Mouse (Mus musculus) heart, postnatal 25 days (tissue): ENCODE results near the gene Gpatch3. TPM values are rescaled to one million over a fixed set of nuclear protein-coding genes. Genes with fewer than 3 reads are reported as not detected.

Source experiments
- microRNA-seq: library from miRNA; unstranded; fragments of <30 nt; microRNA quantifications from one replicate; pipeline ENCODE4 v1.2.0, GENCODE M21; 2022
- total RNA-seq, 2 experiments: library from RNA; stranded (reverse); gene quantifications; 2 replicates each; pipeline ENCODE4 v1.2.3; 2021

The Gpatch3 gene
- total RNA-seq, 2 experiments from 2014 or later = 4.7 to 5.3 TPM

Small RNAs within 50 kb of the gene (microRNA-seq; reads per million reads assigned to microRNA genes)
- gene Gm23158 = not detected

Other genes with a start within 250 kb of the Gpatch3 start
- 10 to 100 TPM; 81.2 to 82.7 TPM for gene Wdtc1, start 221.3 kb upstream of the Gpatch3 start, total RNA-seq
- 10 to 100 TPM; 16.3 to 20.0 TPM for gene Slc9a1, start 205.0 kb upstream of the Gpatch3 start, total RNA-seq
- 1 to 10 TPM; 2.5 to 4.0 TPM for gene Tent5b, start 94.6 kb upstream of the Gpatch3 start, total RNA-seq
- gene Trnp1, start 76.2 kb upstream of the Gpatch3 start, total RNA-seq = 1 to 10 TPM; 2.2 to 4.3 TPM
- gene Kdf1, start 55.8 kb upstream of the Gpatch3 start, total RNA-seq = not detected
- 10 to 100 TPM; 66.9 to 67.9 TPM for gene Nudc, start 28.7 kb upstream of the Gpatch3 start, total RNA-seq
- 10 to 100 TPM; 18.1 to 20.0 TPM for gene Nr0b2, start 21.4 kb upstream of the Gpatch3 start, total RNA-seq
- 1 to 10 TPM; 6.4 to 6.8 TPM for gene Gpn2, start 9.6 kb downstream of the Gpatch3 start, total RNA-seq
- 1 to 10 TPM; 1.5 TPM for gene Sfn, start 27.4 kb downstream of the Gpatch3 start, total RNA-seq
- gene Zdhhc18, start 75.4 kb downstream of the Gpatch3 start, total RNA-seq = 10 to 100 TPM; 18.7 to 20.1 TPM
- gene Pigv, start 97.9 kb downstream of the Gpatch3 start, total RNA-seq = 10 to 100 TPM; 10.6 to 11.2 TPM
- 10 to 100 TPM; 35.4 to 42.2 TPM for gene Arid1a, start 182.0 kb downstream of the Gpatch3 start, total RNA-seq